31 mouse cellular contexts compared by ENCODE assay signal in genomic region chr2:105608756-105609155, GRCm38 (mm10). TPM values are rescaled to one million over a fixed set of nuclear protein-coding genes. Genes with fewer than 3 reads are reported as not detected.
A peak's percentile ranks its signal among the peaks of the same experiment; 100 is the strongest.
DNase-seq lines count a peak whose midpoint lies in the region; ATAC-seq lines count a peak whose summit lies in the region.
"Had no signal": no experiment of that assay in that cellular context is flagged by ENCODE, and none has a peak within 500 bp of the region (broad histone marks: within the 10 kb centered on the region; RNA-seq: fewer than 3 reads in every experiment).

No protein-coding gene starts in this region.

- intact Hi-C loops in left cerebral cortex, postnatal 4 days (cut with DNase I): no loop called here
- intact Hi-C loops in left cerebral cortex, postnatal 36 days (cut with DNase I): no loop called here

- WGBS in midbrain, embryonic 11.5 days: 85% methylated on average over 7 of the region's 7 CpGs
- WGBS in midbrain, embryonic 10.5 days: 73% methylated on average over 7 of the region's 7 CpGs

- H3K27me3 ChIP-seq in midbrain, embryonic 11.5 days (ENCODE audit: control insufficient read depth, insufficient read depth, low read length): peaks cover 57% of the 10 kb centered on the region
- H3K27me3 ChIP-seq in midbrain, embryonic 10.5 days (ENCODE audit: low read depth, poor library complexity, severe bottlenecking): peaks cover 100% of the 10 kb centered on the region
- H3K27me3 ChIP-seq: intestine, embryonic 15.5 days had no signal

- peak; percentile 29 for DNase-seq in cerebellum, adult 9-11 months
- DNase-seq in cerebellum, postnatal 4 days (ENCODE audit: low spot score in 2 of 2): no peak
- peak; percentile 44 for DNase-seq in left cerebral cortex, postnatal 4 days
- DNase-seq in left cerebral cortex, postnatal 36 days (ENCODE audit: low spot score in 2 of 2): no peak
- DNase-seq in midbrain, embryonic 11.5 days (ENCODE audit: low spot score, missing footprints): peak; percentile 79
- no peak for DNase-seq in midbrain, embryonic 10.5 days (ENCODE audit: low spot score)
- peak; percentile 19 to 34 for DNase-seq in cerebellum, postnatal 36 days
- DNase-seq in testis, postnatal 14 days (ENCODE audit: low spot score): no peak
- DNase-seq: adrenal gland, postnatal 25 days; gastrocnemius, postnatal 25 days; heart, adult 11 months; heart, postnatal 4 days; kidney, adult 2 months; kidney, postnatal 10 days; lung, adult 18-20 months; retina, postnatal 1 day; right cerebral cortex, postnatal 14 days had no signal

- H3K36me3 ChIP-seq in midbrain, embryonic 11.5 days (ENCODE audit: control insufficient read depth, insufficient read depth, low read length): no peaks in the 10 kb centered on the region
- H3K36me3 ChIP-seq in midbrain, embryonic 10.5 days: no peaks in the 10 kb centered on the region
- H3K36me3 ChIP-seq: heart, embryonic 10.5 days; heart, embryonic 15.5 days; hindbrain, embryonic 15.5 days; intestine, embryonic 15.5 days; limb, embryonic 13.5 days; midbrain, embryonic 15.5 days; neural tube, embryonic 15.5 days had no signal

- no peaks in the 10 kb centered on the region for H3K9me3 ChIP-seq in midbrain, embryonic 11.5 days (ENCODE audit: control insufficient read depth, low read length)
- H3K9me3 ChIP-seq in midbrain, embryonic 10.5 days (replicated peaks): no peaks in the 10 kb centered on the region
- H3K9me3 ChIP-seq: heart, embryonic 10.5 days; heart, embryonic 15.5 days; hindbrain, embryonic 15.5 days; intestine, embryonic 15.5 days; limb, embryonic 13.5 days; midbrain, embryonic 15.5 days; neural tube, embryonic 15.5 days had no signal

- H3K4me1 ChIP-seq in midbrain, embryonic 11.5 days (ENCODE audit: control insufficient read depth, insufficient read depth, low read length): peaks cover 20% of the 10 kb centered on the region
- peaks cover 58% of the 10 kb centered on the region for H3K4me1 ChIP-seq in midbrain, embryonic 10.5 days

- no peak overlapping the region for H3K4me3 ChIP-seq in midbrain, embryonic 11.5 days (ENCODE audit: low read depth, low read length)
- H3K4me3 ChIP-seq in midbrain, embryonic 10.5 days: no peak overlapping the region
- H3K4me3 ChIP-seq: heart, embryonic 10.5 days; heart, embryonic 15.5 days; hindbrain, embryonic 15.5 days; intestine, embryonic 15.5 days; limb, embryonic 13.5 days; midbrain, embryonic 15.5 days; neural tube, embryonic 15.5 days had no signal

- H3K27ac ChIP-seq in midbrain, embryonic 11.5 days (ENCODE audit: low read depth, low read length): no peak overlapping the region; the same call in 1 of the 2 replicates
- no peak overlapping the region for H3K27ac ChIP-seq in midbrain, embryonic 10.5 days (replicated peaks)
- H3K27ac ChIP-seq: heart, embryonic 10.5 days; heart, embryonic 15.5 days; hindbrain, embryonic 15.5 days; intestine, embryonic 15.5 days; limb, embryonic 13.5 days; macrophage; midbrain, embryonic 15.5 days; neural tube, embryonic 15.5 days had no signal

- no peak for ATAC-seq in midbrain, embryonic 11.5 days (ENCODE audit: low FRiP score)
- ATAC-seq: CD4-positive, CD25-positive, alpha-beta regulatory T cell, adult 4 months; forebrain, embryonic 14.5 days; intestine, embryonic 15.5 days had no signal

- H3K4me2 ChIP-seq in midbrain, embryonic 11.5 days: no peak overlapping the region
- H3K4me2 ChIP-seq: heart, embryonic 15.5 days; hindbrain, embryonic 15.5 days; intestine, embryonic 15.5 days; limb, embryonic 13.5 days; liver, embryonic 11.5 days; midbrain, embryonic 15.5 days; neural tube, embryonic 15.5 days had no signal

- no peak overlapping the region for H3K9ac ChIP-seq in midbrain, embryonic 11.5 days (ENCODE audit: low read length)
- H3K9ac ChIP-seq: heart, embryonic 15.5 days; hindbrain, embryonic 15.5 days; intestine, embryonic 15.5 days; limb, embryonic 13.5 days; midbrain, embryonic 15.5 days; neural tube, embryonic 15.5 days had no signal

RNA-seq across cellular contexts. Expression of gene Pax6, which starts 59.9 kb away (rescaled TPM):
- total RNA-seq in left cerebral cortex, postnatal 4 days (2021): 10 to 100 TPM; 11.5 to 13.9 TPM
- 10 to 100 TPM in 1 of 2 experiments, 1 to 10 TPM in 1; 8.1 to 12.4 TPM for total RNA-seq in left cerebral cortex, postnatal 36 days (2021)
- 45.5 and 45.7 TPM in 2 replicates for polyA plus RNA-seq in midbrain, embryonic 11.5 days (2014; fragmentation: Nextera tagmentation; extraction: Ambion mirVana)
- polyA plus RNA-seq in midbrain, embryonic 10.5 days (2016; fragmentation: Nextera tagmentation; extraction: Ambion mirVana): 39.0 and 40.1 TPM in 2 replicates
- total RNA-seq: adrenal gland, adult 18-20 months; adrenal gland, postnatal 25 days; gastrocnemius, adult 18-20 months; gastrocnemius, postnatal 25 days; megakaryocyte-erythroid progenitor cell, adult 5-6 weeks had no signal
- polyA plus RNA-seq: kidney, adult 2 months; macrophage had no signal

Comparison
In these comparisons a context has a peak if more than half of its experiments do, and no peak if none do; other contexts are left out.
1. DNase-seq: peak in cerebellum, adult 9-11 months (single experiment), left cerebral cortex, postnatal 4 days (single experiment), midbrain, embryonic 11.5 days (single experiment) and cerebellum, postnatal 36 days (2 of 2); none in cerebellum, postnatal 4 days (0 of 2), left cerebral cortex, postnatal 36 days (0 of 2), midbrain, embryonic 10.5 days (single experiment) and testis, postnatal 14 days (single experiment).